Mouse (Mus musculus): Measurements from ENCODE around the gene Cfap161. TPM values are rescaled to one million over a fixed set of nuclear protein-coding genes. Genes with fewer than 3 reads are reported as not detected.
A peak's percentile ranks its signal among the peaks of the same experiment; 100 is the strongest.

Gene Cfap161
- 0.05 and 0.13 TPM in 2 replicates for polyA plus RNA-seq (2015; fragmentation: Nextera tagmentation; extraction: Ambion mirVana)

GRCm38 (mm10) chr7:83794705-83795104, at the start of gene Cfap161:
Cfap161 (minus strand) TSS chr7:83794880.
- WGBS, result 13% methylated on average over 14 of the region's 14 CpGs
- TF ChIP-seq EP300 (optimal IDR thresholded peaks at IDR 0.05) (no peak), CTCF (IDR thresholded peaks at IDR 0.05; ENCODE audit: low read depth) (no peak)
- Histone ChIP-seq H3K4me2 (replicated peaks; ENCODE audit: low read depth) (no peak within 1 kb of the TSS), H3K4me1 (replicated peaks; ENCODE audit: control insufficient read depth, insufficient read depth) (no peaks in the 10 kb centered on the region), H3K36me3 (ENCODE audit: control insufficient read depth, insufficient read depth, low read length) (no peaks in the 10 kb centered on the region), H3K27me3 (ENCODE audit: control insufficient read depth, insufficient read depth, low read length) (no peaks in the 10 kb centered on the region), H3K9ac (ENCODE audit: low read length) (no peak within 1 kb of the TSS), H3K9me3 (ENCODE audit: control insufficient read depth, low read length) (no peaks in the 10 kb centered on the region), H3K4me3 (ENCODE audit: low read depth, low read length) (no peak within 1 kb of the TSS), H3K27ac (replicated peaks) (no peak within 1 kb of the TSS)
- DNase-seq (ENCODE audit: low spot score) (peak; percentile 56), ATAC-seq (ENCODE audit: low FRiP score, low TSS enrichment) (0 out of 2 replicates have a peak, but pooled peaks have one; percentile 38)

GRCm38 (mm10) chr7:83842486-83843259, 48.0 kb upstream of the Cfap161 start:
- no peak overlapping the region; the same call in 1 of the 2 replicates for H3K27ac ChIP-seq (replicated peaks)
- DNase-seq (ENCODE audit: low spot score), result no peak
- WGBS, result 45% methylated on average over 6 of the region's 6 CpGs

GRCm38 (mm10) chr7:83840076-83840475, 45.4 kb upstream of the Cfap161 start:
- no peak for DNase-seq (ENCODE audit: low spot score)
- ATAC-seq (ENCODE audit: low FRiP score, low TSS enrichment), result no peak
- no peaks in the 10 kb centered on the region for H3K27me3 ChIP-seq (ENCODE audit: control insufficient read depth, insufficient read depth, low read length)
- H3K4me1 ChIP-seq (replicated peaks; ENCODE audit: control insufficient read depth, insufficient read depth), result no peaks in the 10 kb centered on the region
- no peaks in the 10 kb centered on the region for H3K9me3 ChIP-seq (ENCODE audit: control insufficient read depth, low read length)
- no peak overlapping the region for H3K4me2 ChIP-seq (replicated peaks; ENCODE audit: low read depth)
- no peak overlapping the region for H3K4me3 ChIP-seq (ENCODE audit: low read depth, low read length)
- H3K27ac ChIP-seq (replicated peaks), result no peak overlapping the region
- H3K36me3 ChIP-seq (ENCODE audit: control insufficient read depth, insufficient read depth, low read length), result no peaks in the 10 kb centered on the region
- no peak for TF ChIP-seq EP300 (optimal IDR thresholded peaks at IDR 0.05)
- TF ChIP-seq CTCF (IDR thresholded peaks at IDR 0.05; ENCODE audit: low read depth), result no peak
- 81% methylated on average over 2 of the region's 2 CpGs for WGBS
- H3K9ac ChIP-seq (ENCODE audit: low read length), result no peak overlapping the region

More at GRCm38 (mm10) chr7:83842486-83843259, 48.0 kb upstream of the Cfap161 start:
- H3K27me3 ChIP-seq (ENCODE audit: control insufficient read depth, insufficient read depth, low read length), result no peaks in the 10 kb centered on the region
- no peaks in the 10 kb centered on the region for H3K36me3 ChIP-seq (ENCODE audit: control insufficient read depth, insufficient read depth, low read length)
- H3K4me1 ChIP-seq (replicated peaks; ENCODE audit: control insufficient read depth, insufficient read depth), result peaks cover 5% of the 10 kb centered on the region; the same call in 1 of the 2 replicates
- H3K9ac ChIP-seq (ENCODE audit: low read length), result no peak overlapping the region
- no peak for TF ChIP-seq EP300 (optimal IDR thresholded peaks at IDR 0.05)
- no peaks in the 10 kb centered on the region for H3K9me3 ChIP-seq (ENCODE audit: control insufficient read depth, low read length)
- no peak overlapping the region for H3K4me2 ChIP-seq (replicated peaks; ENCODE audit: low read depth)
- ATAC-seq (ENCODE audit: low FRiP score, low TSS enrichment), result no peak
- no peak overlapping the region for H3K4me3 ChIP-seq (ENCODE audit: low read depth, low read length)

GRCm38 (mm10) chr7:83838525-83839224, 44.0 kb upstream of the Cfap161 start:
- H3K9ac ChIP-seq (ENCODE audit: low read length), result no peak overlapping the region
- DNase-seq (ENCODE audit: low spot score) (no peak), ATAC-seq (ENCODE audit: low FRiP score, low TSS enrichment) (no peak)
- no peaks in the 10 kb centered on the region for H3K36me3 ChIP-seq (ENCODE audit: control insufficient read depth, insufficient read depth, low read length)
- WGBS, result 63% methylated on average over 5 of the region's 5 CpGs
- no peaks in the 10 kb centered on the region for H3K9me3 ChIP-seq (ENCODE audit: control insufficient read depth, low read length)
- H3K4me3 ChIP-seq (ENCODE audit: low read depth, low read length), result no peak overlapping the region
- H3K27me3 ChIP-seq (ENCODE audit: control insufficient read depth, insufficient read depth, low read length), result no peaks in the 10 kb centered on the region
- TF ChIP-seq CTCF (IDR thresholded peaks at IDR 0.05; ENCODE audit: low read depth) (no peak), EP300 (optimal IDR thresholded peaks at IDR 0.05) (no peak)
- H3K27ac ChIP-seq (replicated peaks), result no peak overlapping the region
- no peak overlapping the region for H3K4me2 ChIP-seq (replicated peaks; ENCODE audit: low read depth)
- H3K4me1 ChIP-seq (replicated peaks; ENCODE audit: control insufficient read depth, insufficient read depth), result no peaks in the 10 kb centered on the region

- no peak overlapping the region for H3K4me2 ChIP-seq (replicated peaks; ENCODE audit: low read depth)
- no peaks in the 10 kb centered on the region for H3K4me1 ChIP-seq (replicated peaks; ENCODE audit: control insufficient read depth, insufficient read depth)
- H3K9ac ChIP-seq (ENCODE audit: low read length), result no peak overlapping the region
- no peak for ATAC-seq (ENCODE audit: low FRiP score, low TSS enrichment)
- no peak for DNase-seq (ENCODE audit: low spot score)
- WGBS, result 84% methylated on average over 7 of the region's 7 CpGs
- H3K27ac ChIP-seq (replicated peaks), result no peak overlapping the region
- H3K27me3 ChIP-seq (ENCODE audit: control insufficient read depth, insufficient read depth, low read length), result no peaks in the 10 kb centered on the region
- no peaks in the 10 kb centered on the region for H3K9me3 ChIP-seq (ENCODE audit: control insufficient read depth, low read length)
- no peak for TF ChIP-seq EP300 (optimal IDR thresholded peaks at IDR 0.05)
- no peak for TF ChIP-seq CTCF (IDR thresholded peaks at IDR 0.05; ENCODE audit: low read depth)
- no peak overlapping the region for H3K4me3 ChIP-seq (ENCODE audit: low read depth, low read length)
- H3K36me3 ChIP-seq (ENCODE audit: control insufficient read depth, insufficient read depth, low read length), result no peaks in the 10 kb centered on the region
These were observed 34.7 kb upstream of the Cfap161 start for GRCm38 (mm10) chr7:83829355-83829754.
